Mouse (Mus musculus): ENCODE data around the gene Lamtor5. TPM values are rescaled to one million over a fixed set of nuclear protein-coding genes. Genes with fewer than 3 reads are reported as not detected.

Gene Lamtor5
- polyA plus RNA-seq, 1 experiment from 2014 or later = 172 TPM

DNA sequence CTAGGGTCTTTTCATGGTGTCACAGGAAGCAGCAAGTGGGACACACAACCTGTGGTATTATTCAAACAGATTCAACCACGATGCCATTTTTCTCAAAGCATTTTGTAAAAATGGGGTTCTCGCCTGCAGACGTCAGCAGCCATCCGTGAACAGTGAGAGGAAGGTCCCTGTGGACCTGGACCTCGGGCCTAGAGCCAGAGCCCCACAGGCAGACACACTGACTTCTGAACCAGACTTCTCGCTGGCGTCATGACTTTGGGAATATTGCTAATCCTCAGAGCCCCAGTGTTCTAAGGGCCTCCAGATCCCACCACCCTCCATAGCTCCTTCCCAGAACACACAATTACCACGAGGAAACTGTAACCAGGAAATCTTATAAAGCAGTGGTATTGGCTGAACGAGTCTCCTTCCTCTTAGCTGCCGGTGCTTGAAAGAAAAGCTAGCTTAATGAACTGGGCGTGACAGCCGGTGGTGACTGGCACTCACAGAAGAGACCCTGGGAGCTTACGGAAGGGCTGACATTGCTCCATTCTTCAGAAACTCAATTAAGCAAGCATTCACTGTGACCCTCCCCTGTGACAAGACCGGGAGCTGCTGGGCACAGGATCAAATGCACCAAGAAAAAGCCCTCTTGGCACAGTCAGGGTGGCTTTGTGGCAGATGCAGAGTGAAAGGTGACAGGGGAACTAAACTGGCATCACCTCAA is 37.1 kb upstream of the Lamtor5 start:
- H3K27me3 ChIP-seq = peaks cover 12% of the 10 kb centered on the region
- no peaks in the 10 kb centered on the region for H3K9me3 ChIP-seq
- no peak overlapping the region for H3K4me3 ChIP-seq (replicated peaks)
- no peak overlapping the region for H3K27ac ChIP-seq
- no peaks in the 10 kb centered on the region for H3K36me3 ChIP-seq
- no peak overlapping the region for H3K4me2 ChIP-seq
- 0 out of 2 replicates have a peak, but pooled peaks cover 4% of the 10 kb centered on the region for H3K4me1 ChIP-seq (replicated peaks)
- no peak for ATAC-seq (ENCODE audit: insufficient number of reproducible peaks, insufficient read depth, low FRiP score, low TSS enrichment, low read depth)
- 52% methylated on average over 14 of the region's 14 CpGs for WGBS
- H3K9ac ChIP-seq (replicated peaks) = no peak overlapping the region

DNA sequence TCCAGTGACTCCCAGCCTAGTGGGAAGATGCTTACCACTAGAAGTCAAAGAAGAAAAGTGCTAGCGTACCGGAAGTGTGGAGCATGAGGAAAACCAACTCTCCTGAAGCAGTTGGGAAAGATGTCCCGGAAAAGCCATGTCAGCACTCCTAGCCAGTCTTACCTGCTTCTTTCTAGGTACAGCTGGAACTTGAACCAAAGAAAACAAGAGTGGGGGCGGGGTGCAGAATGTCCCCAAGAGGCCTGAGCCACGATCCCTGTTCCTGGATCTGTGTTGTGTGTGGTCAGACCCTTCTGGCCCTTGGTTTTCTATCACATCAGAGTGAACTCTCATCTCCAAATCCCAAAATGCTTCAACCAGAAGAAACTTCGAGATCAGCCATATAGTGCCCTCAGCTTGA is 31.8 kb upstream of the Lamtor5 start:
- peaks cover 12% of the 10 kb centered on the region for H3K27me3 ChIP-seq
- no peak overlapping the region for H3K4me2 ChIP-seq
- no peak for ATAC-seq (ENCODE audit: insufficient number of reproducible peaks, insufficient read depth, low FRiP score, low TSS enrichment, low read depth)
- H3K9me3 ChIP-seq = no peaks in the 10 kb centered on the region
- H3K4me1 ChIP-seq (replicated peaks) = no peaks in the 10 kb centered on the region
- WGBS = 82% methylated on average over 6 of the region's 6 CpGs
- no peak overlapping the region for H3K9ac ChIP-seq (replicated peaks)
- no peak overlapping the region for H3K4me3 ChIP-seq (replicated peaks)
- H3K27ac ChIP-seq = no peak overlapping the region
- no peaks in the 10 kb centered on the region for H3K36me3 ChIP-seq

DNA sequence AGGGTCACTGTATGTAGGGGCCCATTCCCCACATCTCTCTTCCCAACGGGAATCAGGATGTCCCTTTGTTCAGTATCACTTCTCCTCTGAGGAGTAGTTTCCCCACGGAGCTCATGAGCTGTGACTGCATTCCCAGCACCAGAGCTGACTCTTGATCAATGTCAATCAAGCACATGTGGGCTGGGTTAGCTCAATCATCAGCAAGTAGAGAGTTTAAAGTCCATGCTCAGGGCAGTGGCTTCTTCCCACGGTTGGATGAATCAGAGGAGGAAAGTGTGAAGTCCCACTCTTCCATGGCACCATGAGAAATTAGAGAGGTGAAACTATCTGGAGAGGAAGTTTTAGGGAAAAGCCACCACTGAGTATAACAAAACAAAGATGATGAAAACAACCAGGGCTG is 29.6 kb upstream of the Lamtor5 start:
- H3K9me3 ChIP-seq = no peaks in the 10 kb centered on the region
- no peaks in the 10 kb centered on the region for H3K36me3 ChIP-seq
- no peak overlapping the region for H3K27ac ChIP-seq
- H3K4me1 ChIP-seq (replicated peaks) = no peaks in the 10 kb centered on the region
- ATAC-seq (ENCODE audit: insufficient number of reproducible peaks, insufficient read depth, low FRiP score, low TSS enrichment, low read depth) = no peak
- H3K4me2 ChIP-seq = no peak overlapping the region
- H3K9ac ChIP-seq (replicated peaks) = no peak overlapping the region
- peaks cover 6% of the 10 kb centered on the region; the same call in 1 of the 2 replicates for H3K27me3 ChIP-seq
- 73% methylated on average over 3 of the region's 3 CpGs for WGBS
- no peak overlapping the region for H3K4me3 ChIP-seq (replicated peaks)

DNA sequence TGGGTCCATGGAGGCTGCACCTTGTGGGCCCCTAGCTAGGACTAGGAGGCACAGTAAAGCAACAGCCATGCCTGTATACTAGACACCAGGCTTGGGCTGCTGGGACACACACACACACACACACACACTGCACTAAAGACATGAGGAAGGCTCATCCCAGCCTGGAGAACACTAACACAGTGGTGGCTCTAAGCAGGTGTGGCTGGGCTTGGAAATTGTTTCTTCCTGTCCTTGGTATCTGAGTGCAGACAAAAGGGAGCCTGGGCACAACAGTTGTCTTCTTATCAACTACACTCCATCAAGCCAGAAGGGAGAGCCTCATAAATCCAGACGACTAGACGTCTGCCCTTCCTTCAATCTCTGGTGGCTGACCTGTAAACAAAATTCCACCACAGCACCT is 28.3 kb upstream of the Lamtor5 start:
- Histone ChIP-seq H3K27ac (no peak overlapping the region), H3K36me3 (no peaks in the 10 kb centered on the region), H3K4me2 (no peak overlapping the region), H3K9me3 (no peaks in the 10 kb centered on the region), H3K4me1 (replicated peaks) (no peaks in the 10 kb centered on the region), H3K27me3 (no peaks in the 10 kb centered on the region), H3K4me3 (replicated peaks) (no peak overlapping the region), H3K9ac (replicated peaks) (no peak overlapping the region)
- WGBS = 23% methylated on average over 2 of the region's 2 CpGs
- ATAC-seq (ENCODE audit: insufficient number of reproducible peaks, insufficient read depth, low FRiP score, low TSS enrichment, low read depth) = no peak

DNA sequence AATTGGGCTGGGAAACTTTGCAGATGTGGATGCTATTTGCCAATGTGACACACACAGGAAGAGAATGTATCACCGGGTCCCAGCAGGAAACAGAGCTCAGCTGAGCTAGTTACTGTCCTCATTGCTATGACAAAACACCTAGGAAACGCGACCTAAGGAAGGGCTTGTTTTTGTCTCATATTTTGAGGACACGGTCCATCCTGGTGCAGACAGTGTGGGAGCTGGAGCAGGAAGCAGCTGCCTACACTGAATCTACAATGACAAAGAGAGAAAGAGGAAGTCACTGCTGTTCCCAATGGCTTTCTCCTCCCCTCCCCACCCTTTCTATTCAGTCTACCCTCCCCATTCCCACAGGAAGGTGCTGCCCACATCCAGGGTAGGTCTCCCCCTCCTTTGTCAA is 26.6 kb upstream of the Lamtor5 start:
- no peak for ATAC-seq (ENCODE audit: insufficient number of reproducible peaks, insufficient read depth, low FRiP score, low TSS enrichment, low read depth)
- 81% methylated on average over 4 of the region's 4 CpGs for WGBS

DNA sequence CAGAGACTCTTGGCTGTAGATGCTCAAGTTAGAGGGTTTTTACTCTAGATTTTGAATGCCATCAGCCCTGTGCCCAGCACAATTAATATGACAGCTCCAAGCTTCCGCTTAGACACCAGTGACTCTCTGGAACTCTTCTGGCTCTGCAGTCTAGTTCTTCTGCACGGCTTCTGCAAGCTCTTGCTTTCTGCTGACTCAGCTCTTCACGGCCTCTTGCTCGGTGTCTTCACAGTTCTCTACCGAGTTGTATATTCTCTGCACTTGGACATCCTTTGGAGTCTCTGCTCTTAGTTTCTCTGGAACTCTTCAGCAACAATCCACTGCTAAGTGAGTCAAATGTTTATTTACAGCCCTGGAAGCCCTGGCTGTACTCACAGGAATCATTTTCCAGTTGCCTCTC is 24.7 kb upstream of the Lamtor5 start:
- no peaks in the 10 kb centered on the region for H3K9me3 ChIP-seq
- H3K4me3 ChIP-seq (replicated peaks) = no peak overlapping the region
- no peak overlapping the region for H3K9ac ChIP-seq (replicated peaks)
- no peak overlapping the region for H3K27ac ChIP-seq
- ATAC-seq (ENCODE audit: insufficient number of reproducible peaks, insufficient read depth, low FRiP score, low TSS enrichment, low read depth) = no peak
- H3K4me2 ChIP-seq = no peak overlapping the region
- H3K27me3 ChIP-seq = no peaks in the 10 kb centered on the region
- 84% methylated on average over 5 of the region's 5 CpGs for WGBS
- H3K36me3 ChIP-seq = no peaks in the 10 kb centered on the region
- H3K4me1 ChIP-seq (replicated peaks) = no peaks in the 10 kb centered on the region

More for the DNA sequence above, 26.6 kb upstream of the Lamtor5 start:
- Histone ChIP-seq H3K36me3 (no peaks in the 10 kb centered on the region), H3K27ac (no peak overlapping the region), H3K4me2 (no peak overlapping the region), H3K4me3 (replicated peaks) (no peak overlapping the region), H3K4me1 (replicated peaks) (no peaks in the 10 kb centered on the region), H3K27me3 (no peaks in the 10 kb centered on the region), H3K9me3 (no peaks in the 10 kb centered on the region), H3K9ac (replicated peaks) (no peak overlapping the region)

DNA sequence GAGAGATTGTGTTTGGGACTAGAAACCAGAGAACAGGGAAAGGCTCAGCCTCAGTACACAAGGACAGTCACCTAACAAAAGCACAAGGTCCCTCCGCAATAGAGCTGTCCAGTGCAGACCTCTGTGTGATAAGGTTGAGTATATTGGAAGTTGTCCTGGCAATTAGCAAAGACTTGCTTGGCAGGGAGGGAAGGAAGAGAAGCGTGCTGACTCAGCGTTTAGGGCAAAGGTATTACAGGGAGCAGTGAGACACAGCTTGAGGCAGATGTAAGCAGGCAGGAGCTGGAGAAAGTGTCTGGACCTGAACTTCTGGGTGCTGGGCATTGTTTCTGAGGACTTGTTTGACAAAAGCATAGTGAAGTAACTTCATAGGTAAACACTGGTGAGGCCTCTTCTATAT is 22.7 kb upstream of the Lamtor5 start:
- no peaks in the 10 kb centered on the region for H3K9me3 ChIP-seq
- ATAC-seq (ENCODE audit: insufficient number of reproducible peaks, insufficient read depth, low FRiP score, low TSS enrichment, low read depth) = no peak
- no peak overlapping the region for H3K4me3 ChIP-seq (replicated peaks)
- WGBS = 79% methylated on average over 3 of the region's 3 CpGs
- H3K4me2 ChIP-seq = no peak overlapping the region
- H3K36me3 ChIP-seq = no peaks in the 10 kb centered on the region
- no peak overlapping the region for H3K9ac ChIP-seq (replicated peaks)
- peaks cover 5% of the 10 kb centered on the region; the same call in 1 of the 2 replicates for H3K4me1 ChIP-seq (replicated peaks)
- no peaks in the 10 kb centered on the region for H3K27me3 ChIP-seq
- no peak overlapping the region for H3K27ac ChIP-seq

DNA sequence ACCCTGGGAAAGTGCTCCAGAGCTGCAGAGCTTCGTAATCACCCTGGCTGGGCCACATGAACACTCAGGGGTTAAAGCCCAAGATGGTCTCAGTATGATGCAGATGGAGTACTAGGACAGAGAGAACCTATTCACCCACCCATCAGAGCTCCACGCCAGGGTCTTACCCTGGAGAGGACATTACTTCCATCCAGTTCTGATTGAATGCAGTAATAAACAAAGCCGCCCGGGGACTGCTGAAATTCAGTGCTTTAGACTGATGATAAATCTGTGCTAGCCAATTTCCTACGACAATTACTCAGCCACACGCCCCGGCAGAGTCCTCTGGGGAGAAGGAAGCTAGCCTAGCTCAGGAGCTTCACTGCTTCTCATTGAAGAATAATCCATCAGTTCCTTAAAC is 21.9 kb upstream of the Lamtor5 start:
- Histone ChIP-seq H3K36me3 (no peaks in the 10 kb centered on the region), H3K27me3 (no peaks in the 10 kb centered on the region), H3K4me1 (replicated peaks) (peaks cover 12% of the 10 kb centered on the region; the same call in 1 of the 2 replicates), H3K9ac (replicated peaks) (no peak overlapping the region), H3K27ac (no peak overlapping the region), H3K9me3 (no peaks in the 10 kb centered on the region), H3K4me3 (replicated peaks) (no peak overlapping the region), H3K4me2 (no peak overlapping the region)
- WGBS = 51% methylated on average over 7 of the region's 7 CpGs
- ATAC-seq (ENCODE audit: insufficient number of reproducible peaks, insufficient read depth, low FRiP score, low TSS enrichment, low read depth) = no peak

DNA sequence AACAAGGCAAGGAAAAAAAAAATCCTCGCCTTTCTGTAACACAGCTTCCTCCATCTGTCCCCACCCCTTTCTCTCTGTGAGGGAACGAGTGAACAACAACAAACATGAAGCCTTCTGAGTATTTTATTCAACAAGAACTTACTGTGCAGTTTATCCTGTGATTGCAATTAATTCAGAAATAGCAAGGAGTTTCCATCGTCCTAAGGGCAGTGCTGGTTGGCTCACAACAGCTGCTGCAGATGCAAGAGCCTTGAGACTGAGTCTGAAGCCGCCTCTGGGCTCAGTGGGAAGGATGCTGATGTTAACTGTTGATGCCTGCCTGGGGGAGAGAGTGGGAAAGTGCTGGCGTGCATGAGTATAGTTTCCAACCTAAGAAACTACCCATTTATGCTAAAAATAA is 20.7 kb upstream of the Lamtor5 start:
- whole genome bisulfite sequencing = 63% methylated on average over 5 of the region's 5 CpGs

DNA sequence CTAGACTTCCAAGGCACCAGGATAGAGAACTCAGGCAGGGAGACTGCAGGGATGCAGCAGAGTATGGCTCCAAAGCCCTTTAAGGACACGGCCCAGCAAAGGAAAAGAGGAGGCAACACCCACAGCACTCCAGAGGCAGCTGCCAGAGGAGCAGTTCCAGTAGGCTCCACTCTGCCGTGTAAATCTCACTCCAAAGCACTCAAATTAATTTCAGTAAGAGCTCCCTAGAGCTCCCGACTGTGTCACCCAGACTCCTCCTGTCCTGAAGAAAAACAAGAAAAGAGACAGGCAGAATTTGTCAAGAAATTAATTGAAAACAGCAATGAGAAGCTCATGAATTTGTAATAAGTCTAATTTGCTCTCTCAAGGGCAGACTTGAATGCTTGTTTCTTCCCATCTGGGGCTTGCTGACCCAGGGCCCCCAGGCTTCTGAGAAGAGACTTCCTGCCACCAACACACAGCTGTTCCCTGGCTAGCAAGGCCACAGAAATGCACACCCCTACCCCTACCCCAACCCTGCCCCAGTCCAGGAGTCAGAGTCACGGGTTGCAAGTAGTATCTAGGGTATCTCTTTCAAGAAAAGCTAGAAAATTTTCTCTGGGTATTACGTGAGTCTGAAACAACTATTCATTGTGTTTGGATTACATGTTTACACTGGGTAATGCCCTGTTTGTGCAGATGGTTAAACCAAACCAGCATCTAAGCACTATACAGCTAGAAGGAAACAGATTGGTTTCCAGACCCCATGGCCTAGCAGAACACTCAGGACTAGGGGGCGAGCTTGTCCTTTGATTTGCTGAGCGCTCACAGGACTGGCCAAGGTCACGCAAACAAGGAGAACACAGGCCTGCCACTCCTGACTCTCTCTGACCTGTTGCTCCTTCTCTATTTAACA is 17.5 kb upstream of the Lamtor5 start:
- H3K4me3 ChIP-seq (replicated peaks) = no peak overlapping the region
- no peaks in the 10 kb centered on the region for H3K9me3 ChIP-seq
- no peaks in the 10 kb centered on the region for H3K36me3 ChIP-seq
- WGBS = 31% methylated on average over 8 of the region's 8 CpGs
- no peak overlapping the region for H3K9ac ChIP-seq (replicated peaks)
- H3K27me3 ChIP-seq = no peaks in the 10 kb centered on the region
- no peak for ATAC-seq (ENCODE audit: insufficient number of reproducible peaks, insufficient read depth, low FRiP score, low TSS enrichment, low read depth)
- no peak overlapping the region for H3K4me2 ChIP-seq
- H3K27ac ChIP-seq = peak overlapping the region; percentile 60
- peaks cover 15% of the 10 kb centered on the region; the same call in 1 of the 2 replicates for H3K4me1 ChIP-seq (replicated peaks)

More for the DNA sequence above, 20.7 kb upstream of the Lamtor5 start:
- Histone ChIP-seq H3K4me2 (no peak overlapping the region), H3K4me1 (replicated peaks) (peaks cover 15% of the 10 kb centered on the region; the same call in 1 of the 2 replicates), H3K27me3 (no peaks in the 10 kb centered on the region), H3K4me3 (replicated peaks) (no peak overlapping the region), H3K9ac (replicated peaks) (no peak overlapping the region), H3K9me3 (no peaks in the 10 kb centered on the region), H3K27ac (no peak overlapping the region), H3K36me3 (no peaks in the 10 kb centered on the region)
- no peak for ATAC-seq (ENCODE audit: insufficient number of reproducible peaks, insufficient read depth, low FRiP score, low TSS enrichment, low read depth)

DNA sequence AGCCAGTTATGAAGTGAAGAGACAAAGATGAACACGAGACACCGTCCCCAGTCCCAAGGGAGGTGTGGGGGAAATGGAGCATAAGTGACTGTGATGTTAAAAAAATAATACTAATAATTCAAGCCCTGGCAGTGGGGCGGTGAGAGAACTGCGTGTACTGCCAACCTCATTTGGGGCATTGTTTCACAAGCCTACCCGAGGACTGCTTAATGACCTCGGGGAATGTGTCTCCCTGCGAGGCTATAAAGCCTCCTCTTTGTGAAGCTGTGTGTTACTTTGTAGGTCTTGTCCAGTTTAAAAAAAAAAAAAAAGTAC is 16.9 kb upstream of the Lamtor5 start:
- WGBS = 33% methylated on average over 7 of the region's 7 CpGs
- Histone ChIP-seq H3K4me2 (no peak overlapping the region), H3K9ac (replicated peaks) (no peak overlapping the region), H3K27me3 (no peaks in the 10 kb centered on the region), H3K9me3 (no peaks in the 10 kb centered on the region), H3K4me1 (replicated peaks) (peaks cover 15% of the 10 kb centered on the region; the same call in 1 of the 2 replicates), H3K4me3 (replicated peaks) (no peak overlapping the region), H3K27ac (peak overlapping the region; percentile 60), H3K36me3 (no peaks in the 10 kb centered on the region)
- ATAC-seq (ENCODE audit: insufficient number of reproducible peaks, insufficient read depth, low FRiP score, low TSS enrichment, low read depth) = no peak
